Mouse (Mus musculus) limb, embryonic 14.5 days (tissue): ENCODE measurements at regions not wholly inside any gene's neighbourhood (a gene's known extent, or its start where the extent isn't known, plus 50 kb on each side); places are given as distances from the start of the nearest gene placed in this dataset.

Source experiments
- ATAC-seq: fragments of 200-750 bp; cut with Nextera tagmentation; 2 replicates; pipeline ENCODE4 v1.8.0; 2017; ENCODE audit warnings: low read depth, moderate number of reproducible peaks, moderate TSS enrichment; ENCODE audit not compliant: low FRiP score
- DNase-seq: peaks from one replicate; pipeline ENCODE4 v3.0.0-alpha.2; 2015; ENCODE audit warnings: low spot score
- H3K27ac ChIP-seq: fragments of 300-500 bp; sonication (generic); replicated peaks from 2 replicates; pipeline ENCODE4 v1.5.1; 2014; ENCODE audit warnings: low read depth, mild to moderate bottlenecking, low read length, moderate library complexity, mixed read lengths
- H3K27me3 ChIP-seq: fragments of 300-500 bp; sonication (generic); 2 replicates; pipeline ENCODE4 v1.6.1; 2014; ENCODE audit warnings: low read length, mixed read lengths; ENCODE audit not compliant: control insufficient read depth, insufficient read depth
- H3K36me3 ChIP-seq: fragments of 300-500 bp; sonication (generic); 2 replicates; pipeline ENCODE4 v1.6.1; 2014; ENCODE audit warnings: mild to moderate bottlenecking, low read length, moderate library complexity, mixed read lengths; ENCODE audit not compliant: control insufficient read depth, insufficient read depth
- H3K4me1 ChIP-seq: fragments of 300-500 bp; sonication (generic); 2 replicates; pipeline ENCODE4 v1.6.1; 2014; ENCODE audit warnings: antibody characterized with exemption, low read length, mixed read lengths; ENCODE audit not compliant: control insufficient read depth, insufficient read depth
- H3K4me2 ChIP-seq: fragments of 300-500 bp; sonication (generic); replicated peaks from 2 replicates; pipeline ENCODE4 v1.6.1; 2014; ENCODE audit warnings: low read depth, mild to moderate bottlenecking, low read length, moderate library complexity; ENCODE audit not compliant: severe bottlenecking
- H3K4me3 ChIP-seq: fragments of 300-500 bp; sonication (generic); replicated peaks from 2 replicates; pipeline ENCODE4 v1.5.1; 2014; ENCODE audit warnings: low read length
- H3K9ac ChIP-seq: fragments of 300-500 bp; sonication (generic); 2 replicates; pipeline ENCODE4 v1.6.1; 2014; ENCODE audit warnings: mild to moderate bottlenecking, low read depth, low read length, moderate library complexity; ENCODE audit not compliant: severe bottlenecking
- H3K9me3 ChIP-seq: fragments of 300-500 bp; sonication (generic); 2 replicates; pipeline ENCODE4 v1.6.1; 2016; ENCODE audit warnings: low read length; ENCODE audit not compliant: control insufficient read depth
- POLR2A ChIP-seq: fragments of 200-500 bp; IDR thresholded peaks from 2 replicates; pipeline ENCODE4 v1.8.0; 2012; ENCODE audit warnings: inconsistent platforms, mild to moderate bottlenecking, moderate library complexity, borderline replicate concordance; ENCODE audit not compliant: insufficient read depth, insufficient read length; ENCODE audit errors: extremely low read depth
- WGBS: fragments of 180-500 bp; shearing (Covaris S2); extraction: QIAGEN DNeasy Blood & Tissue Kit; methylation state at CpG from one replicate; pipeline ENCODE4 v1.1.7; 2014; 5-methylcytosine and 5-hydroxymethylcytosine counted together

DNA sequence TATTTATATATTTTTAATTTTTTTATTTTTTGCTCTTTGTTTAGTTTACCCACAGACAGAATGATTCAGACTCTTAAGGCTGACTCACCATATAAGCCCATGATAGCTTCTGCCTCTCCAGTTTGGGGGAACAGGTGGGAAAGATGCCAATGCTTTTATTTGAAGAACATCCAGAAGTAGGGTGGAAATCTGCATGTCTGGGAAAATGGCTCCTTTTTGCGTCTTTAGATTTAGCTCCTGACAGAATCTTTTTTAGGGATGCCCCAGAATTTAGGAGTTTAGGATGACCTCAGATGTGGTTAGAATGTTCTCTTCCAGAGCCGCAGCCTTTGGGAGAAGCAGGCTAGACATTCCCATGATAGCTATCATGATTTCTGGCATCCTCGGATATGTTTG lies 167.9 kb upstream of the Tgfbr2 start:
- Histone ChIP-seq H3K9ac (no peak overlapping the region), H3K4me3 (no peak overlapping the region), H3K27ac (no peak overlapping the region), H3K4me2 (no peak overlapping the region), H3K4me1 (no peaks in the 10 kb centered on the region), H3K36me3 (no peaks in the 10 kb centered on the region), H3K27me3 (no peaks in the 10 kb centered on the region), H3K9me3 (no peaks in the 10 kb centered on the region)
- no peak for TF ChIP-seq POLR2A
- ATAC-seq (no peak), DNase-seq (no peak)
- WGBS, result 85% methylated on average over 3 of the region's 3 CpGs

DNA sequence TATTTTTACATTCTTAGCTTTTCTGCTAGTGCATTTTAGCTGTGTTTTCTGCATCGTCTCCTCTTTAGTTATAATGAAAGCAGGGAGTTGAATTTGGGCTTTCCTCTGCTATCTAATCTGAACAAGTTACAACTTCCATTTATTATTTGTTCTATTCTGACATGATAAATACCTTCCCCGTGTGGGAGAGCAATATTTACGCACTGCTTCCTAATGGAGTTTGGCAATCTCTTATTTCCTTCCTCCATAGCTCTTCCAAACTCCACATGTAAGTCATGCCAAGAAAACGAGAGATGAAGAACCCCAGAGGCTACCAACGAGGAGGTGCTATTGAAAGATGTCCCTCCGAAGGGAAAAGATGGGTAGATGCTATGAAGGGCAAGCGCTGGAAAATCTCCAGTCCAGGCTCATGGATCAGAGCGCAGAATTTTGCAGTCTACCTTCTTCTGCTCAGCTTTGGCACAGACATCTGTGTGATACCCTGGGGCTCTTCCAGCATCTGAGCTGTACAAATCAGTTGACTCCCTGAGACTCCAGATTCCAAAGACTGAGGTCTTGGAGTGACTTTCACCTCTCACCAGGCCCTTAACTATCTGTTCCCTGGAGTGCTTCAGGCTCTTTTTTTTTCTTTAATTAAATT lies 167.4 kb upstream of the Tgfbr2 start:
- 72% methylated on average over 8 of the region's 8 CpGs for WGBS
- no peaks in the 10 kb centered on the region for H3K27me3 ChIP-seq
- H3K27ac ChIP-seq, result no peak overlapping the region
- no peak for TF ChIP-seq POLR2A
- H3K9ac ChIP-seq, result no peak overlapping the region
- ATAC-seq (no peak), DNase-seq (no peak)
- H3K4me3 ChIP-seq, result no peak overlapping the region
- no peak overlapping the region for H3K4me2 ChIP-seq
- no peaks in the 10 kb centered on the region for H3K9me3 ChIP-seq
- no peaks in the 10 kb centered on the region for H3K4me1 ChIP-seq
- no peaks in the 10 kb centered on the region for H3K36me3 ChIP-seq

DNA sequence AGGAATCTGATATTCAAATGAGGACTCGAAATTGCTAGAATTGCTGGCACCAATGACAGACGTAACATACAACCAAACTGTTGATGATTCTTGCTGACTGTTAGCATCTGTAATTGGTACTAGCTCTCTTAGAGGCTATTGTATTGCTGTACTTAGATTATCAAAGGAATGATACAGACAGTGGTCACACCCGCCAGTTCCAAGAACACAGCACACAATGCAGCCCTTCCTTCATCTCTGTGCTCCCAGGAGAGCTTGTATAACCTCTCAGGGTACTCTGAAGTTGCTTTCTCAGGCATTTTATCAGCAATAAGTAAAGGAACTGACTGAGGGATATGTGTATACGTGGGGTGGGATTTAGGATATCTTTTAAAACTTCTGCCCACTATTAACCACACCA lies 166.8 kb upstream of the Tgfbr2 start:
- no peak for TF ChIP-seq POLR2A
- Histone ChIP-seq H3K4me3 (no peak overlapping the region), H3K36me3 (no peaks in the 10 kb centered on the region), H3K27ac (no peak overlapping the region), H3K4me2 (no peak overlapping the region), H3K4me1 (no peaks in the 10 kb centered on the region), H3K9me3 (no peaks in the 10 kb centered on the region), H3K27me3 (no peaks in the 10 kb centered on the region), H3K9ac (no peak overlapping the region)
- DNase-seq (no peak), ATAC-seq (no peak)
- 82% methylated on average over 4 of the region's 4 CpGs for WGBS

DNA sequence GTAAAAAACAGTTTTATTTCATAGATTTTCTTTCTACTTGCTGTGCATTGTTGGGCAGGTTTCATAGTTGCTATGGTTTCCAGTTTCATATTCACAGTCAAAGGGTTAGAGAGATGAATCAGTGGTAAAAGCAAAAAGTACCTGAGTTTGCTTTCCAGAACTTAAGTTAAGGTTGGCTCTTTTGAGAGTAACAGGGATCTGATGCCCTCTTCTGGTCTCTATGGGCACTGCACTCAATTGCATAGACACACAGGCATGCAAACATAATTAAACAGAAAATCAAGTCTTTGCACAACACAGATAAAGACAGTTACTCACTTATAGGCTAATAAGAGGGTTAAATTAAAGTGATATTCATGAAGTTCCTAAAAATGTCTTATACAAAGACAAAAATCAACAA lies 165.8 kb upstream of the Tgfbr2 start:
- H3K27ac ChIP-seq, result no peak overlapping the region
- no peaks in the 10 kb centered on the region for H3K27me3 ChIP-seq
- ATAC-seq, result no peak
- H3K9ac ChIP-seq, result no peak overlapping the region
- no peaks in the 10 kb centered on the region for H3K4me1 ChIP-seq
- H3K36me3 ChIP-seq, result no peaks in the 10 kb centered on the region
- H3K9me3 ChIP-seq, result no peaks in the 10 kb centered on the region
- no peak overlapping the region for H3K4me2 ChIP-seq
- no peak for DNase-seq
- H3K4me3 ChIP-seq, result no peak overlapping the region
- no peak for TF ChIP-seq POLR2A

DNA sequence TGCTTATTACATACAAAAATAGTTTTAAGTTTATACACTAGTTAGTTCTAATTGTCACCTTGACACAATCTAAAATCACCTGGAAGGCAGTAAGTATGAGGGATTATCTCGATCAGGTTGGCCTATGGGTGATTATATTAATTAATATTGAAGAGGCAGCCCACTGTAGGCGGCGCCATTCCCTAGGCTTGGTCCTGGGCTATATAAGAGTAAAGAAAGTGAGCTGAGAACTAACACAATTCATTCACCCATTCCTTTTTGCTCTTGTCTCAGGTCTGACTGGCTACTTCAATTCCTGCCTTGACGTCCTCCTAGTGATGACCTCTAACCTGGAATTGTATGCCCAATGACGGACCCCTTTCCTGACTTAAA lies 163.6 kb upstream of the Tgfbr2 start:
- Histone ChIP-seq H3K4me2 (no peak overlapping the region), H3K4me1 (no peaks in the 10 kb centered on the region), H3K36me3 (no peaks in the 10 kb centered on the region), H3K9me3 (no peaks in the 10 kb centered on the region), H3K27ac (no peak overlapping the region), H3K27me3 (no peaks in the 10 kb centered on the region), H3K4me3 (no peak overlapping the region), H3K9ac (no peak overlapping the region)
- no peak for ATAC-seq
- 88% methylated on average over 5 of the region's 5 CpGs for WGBS
- TF ChIP-seq POLR2A, result no peak
- DNase-seq, result no peak

DNA sequence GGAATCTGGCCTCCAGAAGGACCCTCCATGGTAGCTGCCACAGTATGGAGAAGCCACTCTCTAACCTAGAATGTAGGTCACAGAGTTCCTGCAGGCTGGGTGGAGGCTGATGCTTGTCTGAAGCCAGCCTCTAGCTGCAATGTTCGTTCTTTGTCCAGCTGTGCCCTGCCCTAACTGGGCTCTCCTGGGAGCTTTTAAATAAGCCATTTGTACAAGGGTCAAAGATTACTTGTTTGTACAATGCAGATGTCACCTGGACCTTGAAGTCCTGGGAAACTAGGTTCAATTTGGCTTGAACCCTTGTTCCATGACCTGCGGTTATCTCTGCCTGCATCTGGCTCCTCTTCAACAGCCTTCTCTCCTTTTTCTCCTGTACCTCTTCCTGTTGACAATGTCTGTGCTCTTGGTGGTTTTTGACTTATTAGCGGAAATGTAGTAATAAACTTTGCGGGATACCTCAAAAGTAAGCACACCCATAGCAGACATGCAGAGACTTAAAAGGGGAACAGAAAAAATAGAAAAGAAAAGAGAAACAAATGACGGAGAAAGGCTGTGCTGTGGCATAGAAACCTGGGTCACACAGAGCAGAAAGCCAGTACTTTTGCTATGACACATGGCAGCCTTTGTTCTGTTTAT lies 163.1 kb upstream of the Tgfbr2 start:
- 87% methylated on average over 5 of the region's 5 CpGs for WGBS
- Histone ChIP-seq H3K4me2 (no peak overlapping the region), H3K9me3 (no peaks in the 10 kb centered on the region), H3K27me3 (no peaks in the 10 kb centered on the region), H3K4me1 (no peaks in the 10 kb centered on the region), H3K4me3 (no peak overlapping the region), H3K36me3 (no peaks in the 10 kb centered on the region), H3K9ac (no peak overlapping the region), H3K27ac (no peak overlapping the region)
- DNase-seq (no peak), ATAC-seq (no peak)
- TF ChIP-seq POLR2A, result no peak
